Mouse (Mus musculus) cortical plate, adult 2 months (tissue): ENCODE measurements around the gene Ugt1a2.

ENCODE experiments used
- CTCF ChIP-seq: fragments of 200-500 bp; IDR thresholded peaks from 2 replicates; pipeline ENCODE4 v1.5.1; 2011; ENCODE audit warnings: mild to moderate bottlenecking, control low read depth, low read length; ENCODE audit not compliant: insufficient read depth; ENCODE audit errors: extremely low read depth
- POLR2A ChIP-seq: fragments of 200-500 bp; IDR thresholded peaks from 2 replicates; pipeline ENCODE4 v1.6.1; 2011; ENCODE audit warnings: mild to moderate bottlenecking, low read length, control low read depth; ENCODE audit not compliant: insufficient read depth; ENCODE audit errors: extremely low read depth

DNA sequence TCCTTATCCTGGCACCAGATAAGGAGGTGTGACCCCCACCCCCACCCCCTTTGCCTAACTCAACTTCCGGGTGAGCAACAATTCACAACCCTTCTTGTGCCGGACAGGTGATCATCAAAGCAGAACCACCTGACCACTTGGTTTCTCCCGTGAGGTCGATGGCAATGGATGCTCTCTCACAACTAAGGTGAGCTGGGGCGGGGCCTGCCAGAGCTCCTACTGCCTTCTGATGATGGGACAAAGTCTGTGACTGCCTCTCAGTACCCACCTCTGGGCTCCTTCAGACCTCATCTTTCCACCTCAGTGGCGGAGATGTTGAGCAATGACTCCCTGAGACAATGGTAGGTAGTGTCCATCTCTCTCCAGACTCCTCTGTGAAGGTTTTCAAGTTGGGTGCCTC lies 45.5 kb downstream of the Ugt1a2 start:
- TF ChIP-seq POLR2A: no peak
- TF ChIP-seq CTCF: no peak
